Mouse (Mus musculus): ENCODE results near the gene Slc36a3. TPM values are rescaled to one million over a fixed set of nuclear protein-coding genes. Genes with fewer than 3 reads are reported as not detected.

The Slc36a3 gene
- polyA plus RNA-seq, 1 experiment from 2014 or later = not detected

GRCm38 (mm10) chr11:55144011-55144410, 7.5 kb downstream of the Slc36a3 start:
- Histone ChIP-seq H3K4me3 (ENCODE audit: control insufficient read depth in 1 of 2, insufficient read depth in 1 of 2, low read depth in 1 of 2, low read length in 2 of 2) (no peak overlapping the region), H3K9ac (ENCODE audit: low read length) (no peak overlapping the region), H3K9me3 (ENCODE audit: control insufficient read depth, low read length) (no peaks in the 10 kb centered on the region), H3K4me2 (ENCODE audit: low read length) (no peak overlapping the region), H3K27me3 (ENCODE audit: control insufficient read depth, insufficient read depth, low read length) (no peaks in the 10 kb centered on the region), H3K4me1 (ENCODE audit: control insufficient read depth in 2 of 2, insufficient read depth in 2 of 2, low read length in 2 of 2) (no peaks in the 10 kb centered on the region), H3K36me3 (ENCODE audit: control insufficient read depth, insufficient read depth, low read length) (no peaks in the 10 kb centered on the region), H3K27ac (replicated peaks in 1 of 2; ENCODE audit: control insufficient read depth in 1 of 2, insufficient read depth in 1 of 2, low read depth in 2 of 2, low read length in 2 of 2) (no peak overlapping the region)
- 82% methylated on average over 5 of the region's 5 CpGs for WGBS
- no peak for ATAC-seq (ENCODE audit: insufficient number of reproducible peaks, insufficient read depth, low FRiP score, low read depth)

- WGBS = 80% methylated on average over 4 of the region's 4 CpGs
- Histone ChIP-seq H3K4me1 (ENCODE audit: control insufficient read depth in 2 of 2, insufficient read depth in 2 of 2, low read length in 2 of 2) (no peaks in the 10 kb centered on the region), H3K27me3 (ENCODE audit: control insufficient read depth, insufficient read depth, low read length) (no peaks in the 10 kb centered on the region), H3K9me3 (ENCODE audit: control insufficient read depth, low read length) (no peaks in the 10 kb centered on the region), H3K27ac (replicated peaks in 1 of 2; ENCODE audit: control insufficient read depth in 1 of 2, insufficient read depth in 1 of 2, low read depth in 2 of 2, low read length in 2 of 2) (no peak overlapping the region), H3K9ac (ENCODE audit: low read length) (no peak overlapping the region), H3K4me3 (ENCODE audit: control insufficient read depth in 1 of 2, insufficient read depth in 1 of 2, low read depth in 1 of 2, low read length in 2 of 2) (no peak overlapping the region), H3K4me2 (ENCODE audit: low read length) (no peak overlapping the region), H3K36me3 (ENCODE audit: control insufficient read depth, insufficient read depth, low read length) (no peaks in the 10 kb centered on the region)
- no peak for ATAC-seq (ENCODE audit: insufficient number of reproducible peaks, insufficient read depth, low FRiP score, low read depth)
Observed at GRCm38 (mm10) chr11:55141502-55141901, 10.0 kb downstream of the Slc36a3 start.

GRCm38 (mm10) chr11:55137646-55138045, 13.9 kb downstream of the Slc36a3 start:
- Histone ChIP-seq H3K27me3 (ENCODE audit: control insufficient read depth, insufficient read depth, low read length) (no peaks in the 10 kb centered on the region), H3K4me1 (ENCODE audit: control insufficient read depth in 2 of 2, insufficient read depth in 2 of 2, low read length in 2 of 2) (no peaks in the 10 kb centered on the region), H3K4me2 (ENCODE audit: low read length) (no peak overlapping the region), H3K4me3 (ENCODE audit: control insufficient read depth in 1 of 2, insufficient read depth in 1 of 2, low read depth in 1 of 2, low read length in 2 of 2) (no peak overlapping the region), H3K9me3 (ENCODE audit: control insufficient read depth, low read length) (no peaks in the 10 kb centered on the region), H3K27ac (replicated peaks in 1 of 2; ENCODE audit: control insufficient read depth in 1 of 2, insufficient read depth in 1 of 2, low read depth in 2 of 2, low read length in 2 of 2) (no peak overlapping the region), H3K36me3 (ENCODE audit: control insufficient read depth, insufficient read depth, low read length) (no peaks in the 10 kb centered on the region), H3K9ac (ENCODE audit: low read length) (no peak overlapping the region)
- no peak for ATAC-seq (ENCODE audit: insufficient number of reproducible peaks, insufficient read depth, low FRiP score, low read depth)

- ATAC-seq (ENCODE audit: insufficient number of reproducible peaks, insufficient read depth, low FRiP score, low read depth) = no peak
- Histone ChIP-seq H3K27me3 (ENCODE audit: control insufficient read depth, insufficient read depth, low read length) (no peaks in the 10 kb centered on the region), H3K4me2 (ENCODE audit: low read length) (no peak overlapping the region), H3K4me3 (ENCODE audit: control insufficient read depth in 1 of 2, insufficient read depth in 1 of 2, low read depth in 1 of 2, low read length in 2 of 2) (no peak overlapping the region), H3K4me1 (ENCODE audit: control insufficient read depth in 2 of 2, insufficient read depth in 2 of 2, low read length in 2 of 2) (no peaks in the 10 kb centered on the region), H3K9ac (ENCODE audit: low read length) (no peak overlapping the region), H3K36me3 (ENCODE audit: control insufficient read depth, insufficient read depth, low read length) (no peaks in the 10 kb centered on the region), H3K9me3 (ENCODE audit: control insufficient read depth, low read length) (no peaks in the 10 kb centered on the region), H3K27ac (replicated peaks in 1 of 2; ENCODE audit: control insufficient read depth in 1 of 2, insufficient read depth in 1 of 2, low read depth in 2 of 2, low read length in 2 of 2) (no peak overlapping the region)
- WGBS = 77% methylated on average over 15 of the region's 15 CpGs
Observed at GRCm38 (mm10) chr11:55136770-55137547, 14.5 kb downstream of the Slc36a3 start.

GRCm38 (mm10) chr11:55134871-55135270, 16.6 kb downstream of the Slc36a3 start:
- ATAC-seq (ENCODE audit: insufficient number of reproducible peaks, insufficient read depth, low FRiP score, low read depth) = no peak
- H3K27me3 ChIP-seq (ENCODE audit: control insufficient read depth, insufficient read depth, low read length) = no peaks in the 10 kb centered on the region
- no peak overlapping the region for H3K4me2 ChIP-seq (ENCODE audit: low read length)
- H3K27ac ChIP-seq (replicated peaks in 1 of 2; ENCODE audit: control insufficient read depth in 1 of 2, insufficient read depth in 1 of 2, low read depth in 2 of 2, low read length in 2 of 2) = no peak overlapping the region
- H3K4me1 ChIP-seq (ENCODE audit: control insufficient read depth in 2 of 2, insufficient read depth in 2 of 2, low read length in 2 of 2) = no peaks in the 10 kb centered on the region
- H3K36me3 ChIP-seq (ENCODE audit: control insufficient read depth, insufficient read depth, low read length) = no peaks in the 10 kb centered on the region
- no peaks in the 10 kb centered on the region for H3K9me3 ChIP-seq (ENCODE audit: control insufficient read depth, low read length)
- H3K4me3 ChIP-seq (ENCODE audit: control insufficient read depth in 1 of 2, insufficient read depth in 1 of 2, low read depth in 1 of 2, low read length in 2 of 2) = no peak overlapping the region
- H3K9ac ChIP-seq (ENCODE audit: low read length) = no peak overlapping the region
- 87% methylated on average over 5 of the region's 5 CpGs for WGBS

- no peak overlapping the region for H3K4me2 ChIP-seq (ENCODE audit: low read length)
- no peaks in the 10 kb centered on the region for H3K4me1 ChIP-seq (ENCODE audit: control insufficient read depth in 2 of 2, insufficient read depth in 2 of 2, low read length in 2 of 2)
- no peaks in the 10 kb centered on the region for H3K27me3 ChIP-seq (ENCODE audit: control insufficient read depth, insufficient read depth, low read length)
- H3K9me3 ChIP-seq (ENCODE audit: control insufficient read depth, low read length) = no peaks in the 10 kb centered on the region
- no peak overlapping the region for H3K4me3 ChIP-seq (ENCODE audit: control insufficient read depth in 1 of 2, insufficient read depth in 1 of 2, low read depth in 1 of 2, low read length in 2 of 2)
- 80% methylated on average over 1 of the region's 1 CpGs for WGBS
- H3K9ac ChIP-seq (ENCODE audit: low read length) = no peak overlapping the region
- no peaks in the 10 kb centered on the region for H3K36me3 ChIP-seq (ENCODE audit: control insufficient read depth, insufficient read depth, low read length)
- ATAC-seq (ENCODE audit: insufficient number of reproducible peaks, insufficient read depth, low FRiP score, low read depth) = no peak
- no peak overlapping the region for H3K27ac ChIP-seq (replicated peaks in 1 of 2; ENCODE audit: control insufficient read depth in 1 of 2, insufficient read depth in 1 of 2, low read depth in 2 of 2, low read length in 2 of 2)
Observed at GRCm38 (mm10) chr11:55134407-55134806, 17.1 kb downstream of the Slc36a3 start.

GRCm38 (mm10) chr11:55133204-55133603, 18.3 kb downstream of the Slc36a3 start:
- H3K27me3 ChIP-seq (ENCODE audit: control insufficient read depth, insufficient read depth, low read length) = no peaks in the 10 kb centered on the region
- no peak overlapping the region for H3K4me2 ChIP-seq (ENCODE audit: low read length)
- H3K9me3 ChIP-seq (ENCODE audit: control insufficient read depth, low read length) = no peaks in the 10 kb centered on the region
- H3K27ac ChIP-seq (replicated peaks in 1 of 2; ENCODE audit: control insufficient read depth in 1 of 2, insufficient read depth in 1 of 2, low read depth in 2 of 2, low read length in 2 of 2) = no peak overlapping the region
- ATAC-seq (ENCODE audit: insufficient number of reproducible peaks, insufficient read depth, low FRiP score, low read depth) = no peak
- no peak overlapping the region for H3K4me3 ChIP-seq (ENCODE audit: control insufficient read depth in 1 of 2, insufficient read depth in 1 of 2, low read depth in 1 of 2, low read length in 2 of 2)
- H3K36me3 ChIP-seq (ENCODE audit: control insufficient read depth, insufficient read depth, low read length) = no peaks in the 10 kb centered on the region
- H3K9ac ChIP-seq (ENCODE audit: low read length) = no peak overlapping the region
- WGBS = 81% methylated on average over 1 of the region's 1 CpGs
- no peaks in the 10 kb centered on the region for H3K4me1 ChIP-seq (ENCODE audit: control insufficient read depth in 2 of 2, insufficient read depth in 2 of 2, low read length in 2 of 2)

- no peak for ATAC-seq (ENCODE audit: insufficient number of reproducible peaks, insufficient read depth, low FRiP score, low read depth)
- H3K4me3 ChIP-seq (ENCODE audit: control insufficient read depth in 1 of 2, insufficient read depth in 1 of 2, low read depth in 1 of 2, low read length in 2 of 2) = no peak overlapping the region
- no peaks in the 10 kb centered on the region for H3K9me3 ChIP-seq (ENCODE audit: control insufficient read depth, low read length)
- no peaks in the 10 kb centered on the region for H3K27me3 ChIP-seq (ENCODE audit: control insufficient read depth, insufficient read depth, low read length)
- no peak overlapping the region for H3K9ac ChIP-seq (ENCODE audit: low read length)
- 76% methylated on average over 1 of the region's 1 CpGs for WGBS
- no peaks in the 10 kb centered on the region for H3K4me1 ChIP-seq (ENCODE audit: control insufficient read depth in 2 of 2, insufficient read depth in 2 of 2, low read length in 2 of 2)
- no peak overlapping the region for H3K27ac ChIP-seq (replicated peaks in 1 of 2; ENCODE audit: control insufficient read depth in 1 of 2, insufficient read depth in 1 of 2, low read depth in 2 of 2, low read length in 2 of 2)
- no peak overlapping the region for H3K4me2 ChIP-seq (ENCODE audit: low read length)
- H3K36me3 ChIP-seq (ENCODE audit: control insufficient read depth, insufficient read depth, low read length) = no peaks in the 10 kb centered on the region
Observed at GRCm38 (mm10) chr11:55131946-55132345, 19.6 kb downstream of the Slc36a3 start.
